Mouse (Mus musculus) testis, adult 2 months (tissue): Measurements from ENCODE around the gene Gm11114. TPM values are rescaled to one million over a fixed set of nuclear protein-coding genes. Genes with fewer than 3 reads are reported as not detected.
A peak's percentile ranks its signal among the peaks of the same experiment; 100 is the strongest.

Experiments used
- H3K27ac ChIP-seq: fragments of 200-500 bp; 2 replicates; pipeline ENCODE4 v1.5.1; 2012; ENCODE audit warnings: low read depth, low read length; ENCODE audit not compliant: control insufficient read depth, insufficient read depth
- H3K27me3 ChIP-seq: fragments of 200-500 bp; 2 replicates; pipeline ENCODE4 v1.6.1; 2012; ENCODE audit warnings: mild to moderate bottlenecking, low read length, moderate library complexity; ENCODE audit not compliant: control insufficient read depth, insufficient read depth
- H3K36me3 ChIP-seq: fragments of 200-500 bp; 2 replicates; pipeline ENCODE4 v1.6.1; 2012; ENCODE audit warnings: mild to moderate bottlenecking, low read length; ENCODE audit not compliant: control insufficient read depth, insufficient read depth
- H3K4me1 ChIP-seq: fragments of 200-500 bp; 2 replicates; pipeline ENCODE4 v1.6.1; 2012; ENCODE audit warnings: low read length; ENCODE audit not compliant: control insufficient read depth, insufficient read depth
- H3K4me3 ChIP-seq: fragments of 200-500 bp; 2 replicates; pipeline ENCODE4 v1.5.1; 2012; ENCODE audit warnings: low read depth, mild to moderate bottlenecking, low read length, moderate library complexity, mixed read lengths; ENCODE audit not compliant: control insufficient read depth
- CTCF ChIP-seq: fragments of 200-500 bp; IDR thresholded peaks from 2 replicates; pipeline ENCODE4 v1.5.1; 2012; ENCODE audit warnings: low read depth, mild to moderate bottlenecking, inconsistent platforms, low read length, moderate library complexity; ENCODE audit not compliant: control insufficient read depth, insufficient read depth, insufficient replicate concordance
- POLR2A ChIP-seq: fragments of 200-500 bp; IDR thresholded peaks from 2 replicates; pipeline ENCODE4 v1.6.1; 2012; ENCODE audit warnings: low read depth, mild to moderate bottlenecking, inconsistent platforms, low read length, moderate library complexity; ENCODE audit not compliant: control insufficient read depth
- polyA plus RNA-seq: library from polyadenylated mRNA; depleted of rRNA; stranded (reverse); fragments of >200 nt; gene quantifications from 2 replicates; pipeline ENCODE4 v1.2.3, GENCODE M21; 2012

Gm11114 gene
- polyA plus RNA-seq, 1 experiment, result not detected

GRCm38 (mm10) chr9:85324158-85324875 lies 11.7 kb downstream of the Gm11114 start:
- no peaks in the 10 kb centered on the region for H3K36me3 ChIP-seq
- H3K4me3 ChIP-seq, result no peak overlapping the region
- peaks cover 8% of the 10 kb centered on the region; the same call in 1 of the 2 replicates for H3K4me1 ChIP-seq
- no peaks in the 10 kb centered on the region for H3K27me3 ChIP-seq
- TF ChIP-seq CTCF, result no peak
- no peak for TF ChIP-seq POLR2A
- H3K27ac ChIP-seq, result no peak overlapping the region

DNA sequence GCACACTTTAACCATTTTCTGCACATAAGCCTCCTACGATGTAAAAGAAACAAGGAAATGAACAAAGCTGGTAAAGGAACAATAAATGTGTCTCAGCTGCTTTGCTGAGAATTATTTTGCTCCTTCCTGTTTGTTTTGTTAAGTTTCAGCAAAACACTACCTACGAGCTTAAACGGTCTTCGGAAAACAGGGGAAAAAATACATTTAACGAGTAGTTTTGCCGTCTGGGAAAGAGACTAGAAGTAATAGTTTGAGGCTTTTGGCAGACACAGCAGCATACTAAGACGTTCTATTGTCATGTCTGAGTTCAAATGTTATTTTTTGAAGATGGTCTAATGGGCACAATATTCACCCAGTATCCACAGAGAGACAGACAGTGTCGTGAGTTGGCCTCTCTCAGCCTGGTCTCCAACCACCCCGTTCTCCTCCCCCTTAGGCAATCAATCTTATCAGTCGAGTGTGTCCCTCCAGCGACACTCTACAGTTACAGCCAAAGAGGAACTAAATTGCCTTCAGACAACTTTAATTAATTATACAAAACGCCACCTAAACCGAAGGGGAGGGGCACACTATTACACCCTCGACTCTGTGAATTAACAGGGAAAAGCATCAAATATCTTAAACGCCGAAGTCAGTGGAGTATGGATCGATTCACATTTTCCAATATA lies 12.8 kb downstream of the Gm11114 start:
- Histone ChIP-seq H3K36me3 (no peaks in the 10 kb centered on the region), H3K4me3 (no peak overlapping the region), H3K27ac (no peak overlapping the region), H3K27me3 (no peaks in the 10 kb centered on the region), H3K4me1 (peaks cover 8% of the 10 kb centered on the region; the same call in 1 of the 2 replicates)
- TF ChIP-seq CTCF, result no peak
- TF ChIP-seq POLR2A, result no peak

- Histone ChIP-seq H3K4me3 (peak overlapping the region; percentile 70), H3K4me1 (peaks cover 8% of the 10 kb centered on the region; the same call in 1 of the 2 replicates), H3K36me3 (no peaks in the 10 kb centered on the region), H3K27ac (no peak overlapping the region), H3K27me3 (no peaks in the 10 kb centered on the region)
- TF ChIP-seq CTCF (no peak), POLR2A (no peak)
Observed at GRCm38 (mm10) chr9:85326292-85327241, 14.0 kb downstream of the Gm11114 start.

DNA sequence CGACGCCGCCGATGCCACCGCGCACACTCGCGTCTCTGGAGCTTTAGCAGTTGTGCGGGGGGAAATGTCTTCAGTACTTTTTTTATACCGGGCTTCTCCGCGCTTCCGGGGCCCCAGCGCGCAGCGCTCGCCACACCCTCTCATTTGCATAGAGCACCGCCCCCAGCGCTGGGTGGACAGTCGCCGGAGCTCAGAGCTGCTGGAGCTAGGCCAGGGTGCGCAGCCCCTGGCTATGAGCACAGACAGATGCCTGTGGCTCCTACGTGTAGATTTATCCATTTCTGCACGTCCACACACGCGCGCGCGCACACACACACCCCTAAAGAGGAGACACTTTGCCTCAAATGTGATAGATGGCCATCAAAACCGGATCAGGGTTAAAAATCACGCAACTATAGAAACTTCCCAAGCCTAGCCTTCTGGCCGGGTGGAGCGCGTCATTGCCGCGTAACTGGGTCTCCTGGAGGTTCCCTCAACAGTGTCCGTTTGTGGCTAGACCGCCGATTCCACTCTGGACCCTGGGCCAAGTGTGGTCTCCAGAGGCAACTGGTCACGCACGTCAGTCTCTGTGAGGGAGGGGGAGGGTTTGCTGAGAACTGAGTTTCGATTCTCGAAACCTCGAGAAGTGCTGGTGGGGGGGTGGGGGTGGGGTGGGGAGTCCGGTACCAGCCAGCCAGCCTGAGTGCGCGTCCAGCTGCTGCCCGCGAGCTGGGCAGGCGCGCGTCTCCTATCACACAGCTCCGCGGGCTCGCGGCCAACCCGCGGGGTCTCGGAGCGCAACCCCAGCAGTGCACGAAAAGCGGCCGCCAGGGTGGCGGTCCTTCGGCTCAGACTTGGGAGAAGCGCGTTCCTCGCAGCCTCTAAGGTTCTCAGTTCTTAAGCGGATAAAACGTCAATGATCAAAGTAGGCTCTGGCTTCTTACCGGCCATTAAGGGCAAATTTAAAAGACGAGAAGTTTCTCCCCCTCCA lies 15.0 kb downstream of the Gm11114 start, which contains the start of gene Tent5a:
Tent5a (minus strand) TSS at position 107 of the 970 bp plus-strand sequence.
- Histone ChIP-seq H3K27me3 (no peaks in the 10 kb centered on the region), H3K4me1 (peaks cover 8% of the 10 kb centered on the region; the same call in 1 of the 2 replicates), H3K36me3 (no peaks in the 10 kb centered on the region), H3K27ac (peak within 1 kb of the TSS; percentile 77; the same call in 1 of the 2 replicates), H3K4me3 (peak within 1 kb of the TSS; percentile 70)
- TF ChIP-seq POLR2A (peak; percentile 26; the same call in 1 of the 2 replicates), CTCF (no peak)

- TF ChIP-seq CTCF (peak; percentile 84), POLR2A (no peak)
- no peaks in the 10 kb centered on the region for H3K27me3 ChIP-seq
- peak overlapping the region; percentile 70 for H3K4me3 ChIP-seq
- H3K27ac ChIP-seq, result peak overlapping the region; percentile 18; the same call in 1 of the 2 replicates
- peaks cover 8% of the 10 kb centered on the region; the same call in 1 of the 2 replicates for H3K4me1 ChIP-seq
- no peaks in the 10 kb centered on the region for H3K36me3 ChIP-seq
Observed at GRCm38 (mm10) chr9:85328259-85328658, 15.7 kb downstream of the Gm11114 start.

GRCm38 (mm10) chr9:85331521-85331920 lies 18.9 kb downstream of the Gm11114 start:
- no peak for TF ChIP-seq POLR2A
- TF ChIP-seq CTCF, result no peak
- no peaks in the 10 kb centered on the region for H3K27me3 ChIP-seq
- peaks cover 7% of the 10 kb centered on the region; the same call in 1 of the 2 replicates for H3K4me1 ChIP-seq
- H3K36me3 ChIP-seq, result no peaks in the 10 kb centered on the region
- H3K4me3 ChIP-seq, result no peak overlapping the region
- H3K27ac ChIP-seq, result no peak overlapping the region
